Mouse (Mus musculus): ENCODE results near the gene Cyp17a1. TPM values are rescaled to one million over a fixed set of nuclear protein-coding genes. Genes with fewer than 3 reads are reported as not detected.

Gene Cyp17a1
- polyA plus RNA-seq, 1 experiment = 0.14 TPM

- H3K27me3 ChIP-seq (ENCODE audit: control insufficient read depth, insufficient read depth, low read length) = no peaks in the 10 kb centered on the region
- no peak overlapping the region for H3K4me3 ChIP-seq (ENCODE audit: extremely low read depth, insufficient read depth, insufficient read length)
- TF ChIP-seq CTCF (IDR thresholded peaks at IDR 0.05; ENCODE audit: extremely low read depth, insufficient read depth, insufficient read length, insufficient replicate concordance) = no peak
- TF ChIP-seq POLR2A (IDR thresholded peaks at IDR 0.05; ENCODE audit: low read depth, low read length) = no peak
- H3K27ac ChIP-seq (ENCODE audit: insufficient read depth, low read length) = no peak overlapping the region
- H3K4me1 ChIP-seq (ENCODE audit: control insufficient read depth, insufficient read depth, insufficient read length) = 0 out of 2 replicates have a peak, but pooled peaks cover 2% of the 10 kb centered on the region
- 86% methylated on average over 10 of the region's 10 CpGs for WGBS
- DNase-seq (ENCODE audit: low read depth in 1 of 2, low spot score in 2 of 2) = no peak
- H3K36me3 ChIP-seq (ENCODE audit: control insufficient read depth, insufficient read depth, low read length) = peaks cover 6% of the 10 kb centered on the region; the same call in 1 of the 2 replicates
Observed at GRCm38 (mm10) chr19:46625519-46625918, 47.5 kb downstream of the Cyp17a1 start.

- WGBS = 93% methylated on average over 12 of the region's 12 CpGs
- H3K4me1 ChIP-seq (ENCODE audit: control insufficient read depth, insufficient read depth, insufficient read length) = 0 out of 2 replicates have a peak, but pooled peaks cover 4% of the 10 kb centered on the region
- peaks cover 6% of the 10 kb centered on the region; the same call in 1 of the 2 replicates for H3K36me3 ChIP-seq (ENCODE audit: control insufficient read depth, insufficient read depth, low read length)
- no peak for DNase-seq (ENCODE audit: low read depth in 1 of 2, low spot score in 2 of 2)
- no peaks in the 10 kb centered on the region for H3K27me3 ChIP-seq (ENCODE audit: control insufficient read depth, insufficient read depth, low read length)
- no peak overlapping the region for H3K4me3 ChIP-seq (ENCODE audit: extremely low read depth, insufficient read depth, insufficient read length)
- TF ChIP-seq POLR2A (IDR thresholded peaks at IDR 0.05; ENCODE audit: low read depth, low read length) (no peak), CTCF (IDR thresholded peaks at IDR 0.05; ENCODE audit: extremely low read depth, insufficient read depth, insufficient read length, insufficient replicate concordance) (no peak)
- H3K27ac ChIP-seq (ENCODE audit: insufficient read depth, low read length) = no peak overlapping the region
Observed at GRCm38 (mm10) chr19:46625015-46625414, 48.0 kb downstream of the Cyp17a1 start.

GRCm38 (mm10) chr19:46623790-46624772 is 48.9 kb downstream of the Cyp17a1 start:
- no peak overlapping the region for H3K27ac ChIP-seq (ENCODE audit: insufficient read depth, low read length)
- no peaks in the 10 kb centered on the region for H3K27me3 ChIP-seq (ENCODE audit: control insufficient read depth, insufficient read depth, low read length)
- no peak overlapping the region for H3K4me3 ChIP-seq (ENCODE audit: extremely low read depth, insufficient read depth, insufficient read length)
- 88% methylated on average over 19 of the region's 19 CpGs for WGBS
- TF ChIP-seq POLR2A (IDR thresholded peaks at IDR 0.05; ENCODE audit: low read depth, low read length) (no peak), CTCF (IDR thresholded peaks at IDR 0.05; ENCODE audit: extremely low read depth, insufficient read depth, insufficient read length, insufficient replicate concordance) (no peak)
- DNase-seq (ENCODE audit: low read depth in 1 of 2, low spot score in 2 of 2) = no peak
- 0 out of 2 replicates have a peak, but pooled peaks cover 4% of the 10 kb centered on the region for H3K4me1 ChIP-seq (ENCODE audit: control insufficient read depth, insufficient read depth, insufficient read length)
- peaks cover 6% of the 10 kb centered on the region; the same call in 1 of the 2 replicates for H3K36me3 ChIP-seq (ENCODE audit: control insufficient read depth, insufficient read depth, low read length)

DNA sequence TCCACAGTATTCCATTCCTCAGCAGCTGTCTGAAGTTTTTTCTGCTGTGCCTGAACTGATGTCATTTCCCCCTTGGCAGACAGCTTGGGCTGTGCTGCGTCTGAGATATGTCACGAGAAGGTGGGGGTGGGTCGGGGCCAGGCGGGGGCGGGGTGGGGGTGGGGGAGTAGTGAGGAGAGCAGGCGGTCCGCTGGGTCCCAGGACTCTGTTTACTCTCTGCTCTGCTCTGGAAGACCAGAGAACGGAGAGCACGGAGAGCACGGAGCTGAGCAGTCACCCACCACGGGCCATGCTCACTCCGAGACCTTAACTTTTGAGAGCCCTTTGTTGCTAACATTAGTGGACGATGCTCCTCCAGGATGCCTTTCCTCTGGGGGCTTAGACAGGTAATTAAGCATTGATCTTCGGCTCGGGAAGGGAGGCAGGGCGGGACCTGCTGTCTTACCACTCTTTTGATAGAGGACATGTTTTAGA is 49.7 kb downstream of the Cyp17a1 start:
- Histone ChIP-seq H3K4me1 (ENCODE audit: control insufficient read depth, insufficient read depth, insufficient read length) (peaks cover 6% of the 10 kb centered on the region; the same call in 1 of the 2 replicates), H3K27ac (ENCODE audit: insufficient read depth, low read length) (no peak overlapping the region)
- WGBS = 73% methylated on average over 16 of the region's 16 CpGs

DNA sequence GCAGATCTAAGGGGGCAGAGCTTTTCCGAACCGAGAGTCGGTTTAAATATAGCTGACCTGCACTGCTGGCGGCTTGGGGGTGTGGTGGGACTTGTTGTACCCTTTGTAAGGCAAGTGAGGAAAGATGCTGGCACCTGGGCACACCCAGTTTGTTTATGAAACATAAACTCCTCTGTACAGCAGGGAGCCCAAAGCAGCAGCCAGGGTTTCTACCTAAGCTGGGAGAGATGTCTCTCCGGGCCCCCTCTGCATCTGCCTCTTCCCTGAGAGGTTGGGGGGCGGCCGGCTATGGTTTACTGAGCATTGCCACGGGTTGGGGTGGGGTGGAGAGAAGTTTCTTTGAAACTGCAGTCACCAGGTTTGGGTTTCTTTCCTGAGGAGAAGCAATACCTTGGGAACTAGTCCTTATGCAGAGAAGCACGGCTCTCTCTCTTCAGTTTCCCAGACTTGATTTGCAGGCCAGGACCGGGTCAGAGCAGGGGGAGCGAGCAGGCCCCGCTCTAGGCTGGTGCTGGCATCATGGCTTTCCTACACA is 50.2 kb downstream of the Cyp17a1 start:
- TF ChIP-seq CTCF (IDR thresholded peaks at IDR 0.05; ENCODE audit: extremely low read depth, insufficient read depth, insufficient read length, insufficient replicate concordance) = no peak
- TF ChIP-seq POLR2A (IDR thresholded peaks at IDR 0.05; ENCODE audit: low read depth, low read length) = no peak
- Histone ChIP-seq H3K4me1 (ENCODE audit: control insufficient read depth, insufficient read depth, insufficient read length) (peaks cover 11% of the 10 kb centered on the region; the same call in 1 of the 2 replicates), H3K36me3 (ENCODE audit: control insufficient read depth, insufficient read depth, low read length) (0 out of 2 replicates have a peak, but pooled peaks cover 2% of the 10 kb centered on the region), H3K4me3 (ENCODE audit: extremely low read depth, insufficient read depth, insufficient read length) (no peak overlapping the region), H3K27me3 (ENCODE audit: control insufficient read depth, insufficient read depth, low read length) (no peaks in the 10 kb centered on the region), H3K27ac (ENCODE audit: insufficient read depth, low read length) (no peak overlapping the region)
- WGBS = 84% methylated on average over 12 of the region's 12 CpGs
- no peak for DNase-seq (ENCODE audit: low read depth in 1 of 2, low spot score in 2 of 2)

More for the DNA sequence above, 49.7 kb downstream of the Cyp17a1 start:
- peaks cover 2% of the 10 kb centered on the region; the same call in 1 of the 2 replicates for H3K36me3 ChIP-seq (ENCODE audit: control insufficient read depth, insufficient read depth, low read length)
- H3K4me3 ChIP-seq (ENCODE audit: extremely low read depth, insufficient read depth, insufficient read length) = no peak overlapping the region
- no peaks in the 10 kb centered on the region for H3K27me3 ChIP-seq (ENCODE audit: control insufficient read depth, insufficient read depth, low read length)
- DNase-seq (ENCODE audit: low read depth in 1 of 2, low spot score in 2 of 2) = no peak
- TF ChIP-seq CTCF (IDR thresholded peaks at IDR 0.05; ENCODE audit: extremely low read depth, insufficient read depth, insufficient read length, insufficient replicate concordance) (no peak), POLR2A (IDR thresholded peaks at IDR 0.05; ENCODE audit: low read depth, low read length) (no peak)

DNA sequence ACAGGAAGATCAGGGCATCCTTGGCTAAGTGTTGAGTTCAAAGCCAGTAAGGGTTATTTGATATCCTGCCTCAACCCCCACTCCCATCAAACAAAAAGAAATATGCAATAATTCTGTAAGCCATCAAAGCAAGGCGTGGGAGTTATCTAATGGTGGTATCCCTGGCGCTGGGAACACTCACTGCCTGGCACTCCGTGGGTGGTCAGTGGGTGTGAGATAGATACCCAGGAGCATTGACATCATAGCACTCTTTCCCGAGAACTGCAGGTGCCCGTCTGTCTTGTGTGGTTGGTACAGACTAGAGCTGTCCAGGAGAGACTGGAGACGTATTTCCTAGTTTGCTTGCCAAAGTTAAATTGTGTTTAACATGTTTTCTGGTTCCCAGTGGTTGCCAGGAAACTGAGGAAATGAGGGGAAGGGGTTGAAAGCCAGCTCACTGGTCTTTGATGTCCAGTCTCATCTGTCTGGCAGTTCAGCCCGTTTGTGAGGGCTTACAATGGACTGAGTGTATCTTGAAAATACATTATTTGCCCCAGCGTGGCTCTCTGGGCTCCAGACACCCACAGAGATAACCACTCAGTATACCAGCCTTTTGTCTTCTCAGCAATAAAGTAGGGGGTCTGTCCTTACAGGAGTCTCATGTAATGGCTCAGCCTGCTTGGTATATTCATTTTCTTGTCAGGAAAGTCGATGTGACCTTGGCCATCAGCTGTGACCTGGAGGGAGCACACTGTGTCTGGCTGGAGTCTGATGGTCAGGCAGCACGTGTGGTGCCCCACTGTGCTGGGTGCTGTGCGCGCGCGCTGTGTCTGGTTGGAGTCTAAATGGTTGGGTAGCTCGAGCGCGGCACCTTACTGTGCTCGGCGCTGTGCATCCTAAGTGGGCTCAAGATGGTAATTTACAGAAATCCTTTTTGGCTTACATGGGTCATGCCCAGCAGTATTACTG is 51.5 kb downstream of the Cyp17a1 start:
- H3K36me3 ChIP-seq (ENCODE audit: control insufficient read depth, insufficient read depth, low read length) = 0 out of 2 replicates have a peak, but pooled peaks cover 2% of the 10 kb centered on the region
- peaks cover 16% of the 10 kb centered on the region; the same call in 1 of the 2 replicates for H3K4me1 ChIP-seq (ENCODE audit: control insufficient read depth, insufficient read depth, insufficient read length)
- no peak for TF ChIP-seq CTCF (IDR thresholded peaks at IDR 0.05; ENCODE audit: extremely low read depth, insufficient read depth, insufficient read length, insufficient replicate concordance)
- TF ChIP-seq POLR2A (IDR thresholded peaks at IDR 0.05; ENCODE audit: low read depth, low read length) = no peak
- DNase-seq (ENCODE audit: low read depth in 1 of 2, low spot score in 2 of 2) = no peak
- 90% methylated on average over 19 of the region's 19 CpGs for WGBS
- H3K27ac ChIP-seq (ENCODE audit: insufficient read depth, low read length) = no peak overlapping the region
- no peak overlapping the region for H3K4me3 ChIP-seq (ENCODE audit: extremely low read depth, insufficient read depth, insufficient read length)
- no peaks in the 10 kb centered on the region for H3K27me3 ChIP-seq (ENCODE audit: control insufficient read depth, insufficient read depth, low read length)
